Mouse (Mus musculus) cortical plate, adult 2 months (tissue): ENCODE results near the gene Atoh8. TPM values are rescaled to one million over a fixed set of nuclear protein-coding genes. Genes with fewer than 3 reads are reported as not detected.

Experiments
- H3K27ac ChIP-seq: fragments of 200-500 bp; 2 replicates; pipeline ENCODE4 v1.5.1; 2012; ENCODE audit warnings: low read length, control low read depth, inconsistent platforms; ENCODE audit not compliant: insufficient read depth
- H3K4me1 ChIP-seq: fragments of 200-500 bp; 2 replicates; pipeline ENCODE4 v1.6.1; 2011; ENCODE audit warnings: low read length; ENCODE audit not compliant: control insufficient read depth, insufficient read depth
- H3K4me3 ChIP-seq: fragments of 200-500 bp; 2 replicates; pipeline ENCODE4 v1.5.1; 2011; ENCODE audit warnings: mild to moderate bottlenecking, low read length, control low read depth; ENCODE audit not compliant: insufficient read depth
- CTCF ChIP-seq: fragments of 200-500 bp; IDR thresholded peaks from 2 replicates; pipeline ENCODE4 v1.5.1; 2011; ENCODE audit warnings: mild to moderate bottlenecking, control low read depth, low read length; ENCODE audit not compliant: insufficient read depth; ENCODE audit errors: extremely low read depth
- POLR2A ChIP-seq: fragments of 200-500 bp; IDR thresholded peaks from 2 replicates; pipeline ENCODE4 v1.6.1; 2011; ENCODE audit warnings: mild to moderate bottlenecking, low read length, control low read depth; ENCODE audit not compliant: insufficient read depth; ENCODE audit errors: extremely low read depth
- polyA plus RNA-seq: library from polyadenylated mRNA; depleted of rRNA; stranded (reverse); fragments of >200 nt; gene quantifications from 2 replicates; pipeline ENCODE4 v1.2.3, GENCODE M21; 2012

Atoh8 gene
- polyA plus RNA-seq, 1 experiment, result 2.5 TPM

- no peak for TF ChIP-seq CTCF
- TF ChIP-seq POLR2A, result no peak
- Histone ChIP-seq H3K4me3 (no peak overlapping the region), H3K4me1 (no peaks in the 10 kb centered on the region), H3K27ac (no peak overlapping the region)
Observed at GRCm38 (mm10) chr6:72200595-72201256, 34.7 kb downstream of the Atoh8 start.

DNA sequence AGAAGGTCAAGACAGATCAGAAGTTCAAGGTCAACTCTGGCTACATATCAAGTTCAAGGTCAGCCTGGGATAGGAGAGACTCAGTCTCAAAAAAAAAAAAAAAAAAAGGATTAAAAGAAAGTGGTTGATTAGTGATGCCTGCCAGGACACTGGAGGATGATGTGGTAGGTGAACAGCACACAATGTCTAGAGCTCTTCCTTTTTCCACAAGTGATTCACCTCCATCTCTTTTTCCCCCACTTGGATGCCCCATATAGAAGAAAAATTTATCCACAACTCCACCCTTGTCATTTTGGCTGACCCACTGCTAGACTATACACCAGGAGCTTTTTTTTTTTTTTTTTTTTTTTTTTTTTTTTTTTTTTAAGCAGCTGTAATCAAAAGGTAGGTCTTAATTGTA, 37.9 kb downstream of the Atoh8 start:
- Histone ChIP-seq H3K4me1 (no peaks in the 10 kb centered on the region), H3K27ac (no peak overlapping the region), H3K4me3 (no peak overlapping the region)
- no peak for TF ChIP-seq CTCF
- no peak for TF ChIP-seq POLR2A

DNA sequence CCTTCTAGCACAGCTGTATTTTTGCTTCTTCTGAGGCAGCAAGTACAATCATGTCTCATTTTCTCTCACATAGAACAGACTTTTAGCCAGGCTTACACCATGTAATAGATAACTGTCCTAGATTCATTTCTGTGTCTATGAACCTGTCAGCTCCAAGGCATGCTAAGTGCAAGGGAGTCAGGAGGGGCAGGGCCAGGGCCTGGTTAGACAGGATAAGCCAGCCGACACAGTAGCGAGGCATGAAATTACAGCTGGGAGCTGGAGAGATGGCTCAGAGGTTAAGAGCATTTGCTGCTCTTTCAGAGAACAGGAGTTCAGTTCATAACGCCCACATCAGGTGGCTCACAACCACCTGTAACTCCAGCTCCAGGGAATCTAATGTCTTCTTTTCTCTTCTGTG, 38.7 kb downstream of the Atoh8 start:
- TF ChIP-seq CTCF, result no peak
- no peak for TF ChIP-seq POLR2A
- H3K4me3 ChIP-seq, result no peak overlapping the region
- no peaks in the 10 kb centered on the region for H3K4me1 ChIP-seq
- H3K27ac ChIP-seq, result no peak overlapping the region

- H3K27ac ChIP-seq, result no peak overlapping the region
- no peaks in the 10 kb centered on the region for H3K4me1 ChIP-seq
- TF ChIP-seq CTCF (no peak), POLR2A (no peak)
- no peak overlapping the region for H3K4me3 ChIP-seq
Observed at GRCm38 (mm10) chr6:72190577-72190976, 44.8 kb downstream of the Atoh8 start.

DNA sequence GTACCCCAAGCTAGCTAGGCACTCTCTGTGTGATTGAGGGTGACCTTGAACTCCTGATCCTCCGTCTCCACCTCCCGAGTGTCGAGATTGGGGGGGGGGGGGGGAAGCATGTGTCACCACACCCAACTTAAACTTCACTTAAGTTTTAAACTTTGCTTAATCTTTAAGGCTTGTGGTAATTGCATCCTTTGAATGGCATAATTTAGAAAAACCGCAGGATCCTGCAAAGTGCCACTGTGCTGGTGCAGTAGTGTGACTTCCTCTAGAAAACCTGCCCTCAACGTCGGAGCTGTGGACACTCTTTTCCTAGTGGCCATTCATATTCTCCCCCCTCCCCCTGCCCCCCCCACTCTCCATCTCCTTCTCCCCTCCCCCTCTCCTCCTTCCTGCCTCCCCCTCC, 45.3 kb downstream of the Atoh8 start:
- Histone ChIP-seq H3K27ac (no peak overlapping the region), H3K4me1 (no peaks in the 10 kb centered on the region), H3K4me3 (no peak overlapping the region)
- TF ChIP-seq POLR2A, result no peak
- TF ChIP-seq CTCF, result no peak

- TF ChIP-seq CTCF (no peak), POLR2A (no peak)
- Histone ChIP-seq H3K4me1 (no peaks in the 10 kb centered on the region), H3K4me3 (no peak overlapping the region), H3K27ac (no peak overlapping the region)
Observed at GRCm38 (mm10) chr6:72189061-72189863, 46.1 kb downstream of the Atoh8 start.

GRCm38 (mm10) chr6:72186809-72187208, 48.6 kb downstream of the Atoh8 start:
- Histone ChIP-seq H3K4me3 (no peak overlapping the region), H3K4me1 (no peaks in the 10 kb centered on the region), H3K27ac (no peak overlapping the region)
- TF ChIP-seq POLR2A (no peak), CTCF (no peak)

GRCm38 (mm10) chr6:72185893-72186490, 49.4 kb downstream of the Atoh8 start:
- Histone ChIP-seq H3K27ac (no peak overlapping the region), H3K4me1 (no peaks in the 10 kb centered on the region), H3K4me3 (no peak overlapping the region)
- TF ChIP-seq CTCF, result peak; percentile 99
- TF ChIP-seq POLR2A, result no peak

- TF ChIP-seq CTCF (no peak), POLR2A (no peak)
- no peak overlapping the region for H3K27ac ChIP-seq
Observed at GRCm38 (mm10) chr6:72184576-72184975, 50.8 kb downstream of the Atoh8 start.

More at GRCm38 (mm10) chr6:72184576-72184975, 50.8 kb downstream of the Atoh8 start:
- Histone ChIP-seq H3K4me1 (no peaks in the 10 kb centered on the region), H3K4me3 (no peak overlapping the region)
